Mouse (Mus musculus) CH12.LX (cell line): Measurements from ENCODE around the gene Olfr263. TPM values are rescaled to one million over a fixed set of nuclear protein-coding genes. Genes with fewer than 3 reads are reported as not detected.

Experiments
- DNase-seq: peaks from one replicate; pipeline ENCODE4 v3.0.0-alpha.2; 2013; ENCODE audit errors: extremely low read depth
- H3K27ac ChIP-seq: 2 replicates; pipeline ENCODE4 v1.5.1; 2012; ENCODE audit warnings: low read depth, mild to moderate bottlenecking, control low read depth, moderate library complexity; ENCODE audit not compliant: insufficient read depth
- H3K27me3 ChIP-seq: replicated peaks from 2 replicates; pipeline ENCODE3; 2012; ENCODE audit warnings: inconsistent platforms
- H3K36me3 ChIP-seq, 2 experiments: replicated peaks in 1 of 2; 2 replicates each; pipeline versions ENCODE3 to v1.6.1; 2012; ENCODE audit warnings: inconsistent platforms in 1 of 2, low read length in 1 of 2, mild to moderate bottlenecking in 1 of 2, mixed read lengths in 1 of 2, moderate library complexity in 1 of 2; ENCODE audit not compliant: control insufficient read depth in 1 of 2, insufficient read depth in 1 of 2
- H3K4me1 ChIP-seq, 2 experiments: 2 replicates each; pipeline ENCODE4 v1.6.1; 2012; ENCODE audit warnings: inconsistent platforms in 1 of 2, moderate library complexity in 1 of 2; ENCODE audit not compliant: insufficient read depth in 2 of 2, control insufficient read depth in 1 of 2
- H3K4me2 ChIP-seq: 2 replicates; pipeline ENCODE4 v1.6.1; 2012; ENCODE audit warnings: low read depth, mild to moderate bottlenecking, control low read depth; ENCODE audit not compliant: poor library complexity, insufficient read depth, severe bottlenecking
- H3K4me3 ChIP-seq, 3 experiments: fragments of 150-350 bp in 1 of 3; sonication (generic) in 1 of 3; replicated peaks in 1 of 3; 2 replicates each; pipeline versions ENCODE3 to v1.5.1; 2011 to 2012; ENCODE audit warnings: low read depth in 2 of 3, low read length in 2 of 3, mild to moderate bottlenecking in 2 of 3, moderate library complexity in 2 of 3, control low read depth in 1 of 3, improper control_type of control experiment in 1 of 3, inconsistent platforms in 1 of 3, mixed read lengths in 1 of 3; ENCODE audit not compliant: poor library complexity in 1 of 3
- H3K79me2 ChIP-seq: replicated peaks from 2 replicates; pipeline ENCODE4 v1.6.1; 2012; ENCODE audit warnings: mild to moderate bottlenecking, moderate library complexity; ENCODE audit not compliant: control insufficient read depth, poor library complexity, insufficient read depth, severe bottlenecking; ENCODE audit errors: extremely low read depth
- H3K9ac ChIP-seq: 2 replicates; pipeline ENCODE4 v1.6.1; 2012; ENCODE audit warnings: low read depth, mild to moderate bottlenecking, control low read depth, moderate library complexity; ENCODE audit not compliant: insufficient read depth
- H3K9me3 ChIP-seq: replicated peaks from 2 replicates; pipeline ENCODE3; 2012; ENCODE audit warnings: low read length, inconsistent platforms, mixed read lengths
- CHD1 ChIP-seq: IDR thresholded peaks from 2 replicates; pipeline ENCODE4 v1.6.1; 2012; ENCODE audit warnings: low read depth, low read length, improper control_type of control experiment, inconsistent platforms
- CHD2 ChIP-seq: IDR thresholded peaks from 2 replicates; pipeline ENCODE4 v1.6.1; 2011; ENCODE audit warnings: low read length, improper control_type of control experiment
- CTCF ChIP-seq, 2 experiments: IDR thresholded peaks in 1 of 2; conservative IDR thresholded peaks in 1 of 2; 2 replicates each; pipeline ENCODE4 v1.5.1; 2011 to 2012; ENCODE audit warnings: low read depth in 2 of 2, low read length in 2 of 2, improper control_type of control experiment in 1 of 2, inconsistent platforms in 1 of 2, mild to moderate bottlenecking in 1 of 2, moderate library complexity in 1 of 2
- E2F4 ChIP-seq: IDR thresholded peaks from 2 replicates; pipeline ENCODE4 v1.6.1; 2011; ENCODE audit warnings: low read depth, low read length, improper control_type of control experiment; ENCODE audit not compliant: insufficient replicate concordance
- GABPA ChIP-seq: IDR thresholded peaks from 2 replicates; pipeline ENCODE4 v1.6.1; 2012; ENCODE audit warnings: low read depth, low read length, improper control_type of control experiment, inconsistent platforms; ENCODE audit not compliant: insufficient replicate concordance
- HCFC1 ChIP-seq: IDR thresholded peaks from 2 replicates; pipeline ENCODE4 v1.6.1; 2012; ENCODE audit warnings: low read depth, mild to moderate bottlenecking, inconsistent platforms, low read length, improper control_type of control experiment
- IRF4 ChIP-seq: IDR thresholded peaks from 2 replicates; pipeline ENCODE4 v1.6.1; 2014; ENCODE audit warnings: low read depth, mild to moderate bottlenecking, inconsistent platforms, low read length, improper control_type of control experiment
- JUND ChIP-seq: conservative IDR thresholded peaks from 2 replicates; pipeline ENCODE4 v1.6.1; 2011; ENCODE audit warnings: low read depth, low read length, improper control_type of control experiment
- MAZ ChIP-seq: IDR thresholded peaks from 2 replicates; pipeline ENCODE4 v1.6.1; 2012; ENCODE audit warnings: low read depth, mild to moderate bottlenecking, inconsistent platforms, low read length, improper control_type of control experiment, moderate library complexity
- MEF2A ChIP-seq: IDR thresholded peaks from 2 replicates; pipeline ENCODE4 v1.6.1; 2014; ENCODE audit warnings: low read depth, mild to moderate bottlenecking, inconsistent platforms, low read length, improper control_type of control experiment, borderline replicate concordance
- PAX5 ChIP-seq: IDR thresholded peaks from 2 replicates; pipeline ENCODE4 v1.6.1; 2012; ENCODE audit warnings: low read length, inconsistent platforms, mixed read lengths
- POLR2AphosphoS2 ChIP-seq: IDR thresholded peaks from 2 replicates; pipeline ENCODE4 v1.6.1; 2011; ENCODE audit warnings: low read depth, low read length, improper control_type of control experiment
- RAD21 ChIP-seq: IDR thresholded peaks from 2 replicates; pipeline ENCODE4 v1.6.1; 2011; ENCODE audit warnings: low read depth, mild to moderate bottlenecking, low read length, improper control_type of control experiment, moderate library complexity
- SMC3 ChIP-seq: IDR thresholded peaks from 2 replicates; pipeline ENCODE4 v1.6.1; 2011; ENCODE audit warnings: low read depth, low read length, improper control_type of control experiment
- TBP ChIP-seq: conservative IDR thresholded peaks from 2 replicates; pipeline ENCODE4 v1.6.1; 2011; ENCODE audit warnings: low read depth, low read length, improper control_type of control experiment
- TCF12 ChIP-seq: IDR thresholded peaks from 2 replicates; pipeline ENCODE4 v1.6.1; 2014; ENCODE audit warnings: low read depth, mild to moderate bottlenecking, inconsistent platforms, low read length, improper control_type of control experiment
- USF2 ChIP-seq: conservative IDR thresholded peaks from 2 replicates; pipeline ENCODE4 v1.6.1; 2011; ENCODE audit warnings: low read depth, low read length, improper control_type of control experiment
- ZMIZ1 ChIP-seq: IDR thresholded peaks from 2 replicates; pipeline ENCODE4 v1.6.1; 2012; ENCODE audit warnings: low read depth, mild to moderate bottlenecking, inconsistent platforms, low read length, improper control_type of control experiment
- dilution Hi-C: fragments of 300-500 bp; cut with MboI; formaldehyde crosslinking; loops from 2 replicates; pipeline ENCODE4 v1.14.3; 2020; ENCODE audit warnings: low sequenced_read_pairs; ENCODE audit not compliant: extremely low pct_unique_long_range_greater_than_20kb, extremely low pct_ligation_motif_present
- in situ Hi-C: fragments of 300-500 bp; cut with MboI; formaldehyde crosslinking; loops from 3 replicates; pipeline ENCODE4 v1.14.3; 2019; ENCODE audit warnings: low sequenced_read_pairs, low pct_ligation_motif_present, low pct_unique_long_range_greater_than_20kb, mixed read lengths
- polyA plus RNA-seq: library from polyadenylated mRNA; unstranded; fragments of >175 nt; gene quantifications from 2 replicates; pipeline ENCODE4 v1.2.1, GENCODE M21; 2012; ENCODE audit warnings: low read depth; ENCODE audit not compliant: insufficient read length
- total RNA-seq, 2 experiments: library from RNA; depleted of rRNA; stranded (reverse); fragments of 300-350 nt in 1 of 2; fragments of >200 nt in 1 of 2; gene quantifications; 2 replicates each; pipeline ENCODE4 v1.2.3; 2012 to 2014

The Olfr263 gene
- total and polyA plus RNA-seq, 3 experiments: not detected

GRCm38 (mm10) chr13:21185521-21185920 lies 56.1 kb downstream of the Olfr263 start:
- no peaks in the 10 kb centered on the region for H3K9me3 ChIP-seq
- no peak overlapping the region for H3K4me3 ChIP-seq
- no peak overlapping the region for H3K4me2 ChIP-seq
- no peak overlapping the region for H3K27ac ChIP-seq
- H3K27me3 ChIP-seq: no peaks in the 10 kb centered on the region
- H3K36me3 ChIP-seq: peaks cover 67 to 89% of the 10 kb centered on the region in 2 experiments
- peaks cover 6 to 44% of the 10 kb centered on the region in 2 experiments for H3K4me1 ChIP-seq
- dilution Hi-C loops (no loop called here), in situ Hi-C loops (no loop called here)
- no peak overlapping the region for H3K9ac ChIP-seq
- DNase-seq: no peak
- TF ChIP-seq POLR2AphosphoS2 (no peak), TBP (no peak), JUND (no peak), SMC3 (no peak), PAX5 (no peak), GABPA (no peak), CTCF (conservative IDR thresholded peaks at IDR 0.05 in 1 of 2, IDR thresholded peaks at IDR 0.05 in 1 of 2; ENCODE audit: low read depth in 2 of 2, low read length in 2 of 2) (no peak), MAZ (no peak), ZMIZ1 (no peak), CHD2 (no peak), E2F4 (no peak), RAD21 (no peak), TCF12 (no peak), CHD1 (no peak), HCFC1 (no peak), MEF2A (no peak), IRF4 (no peak), USF2 (no peak)
- H3K79me2 ChIP-seq: peaks cover 51% of the 10 kb centered on the region

Other genes starting within 250 kb of the Olfr263 start
- not detected in 2 replicates for gene Olfr1370, start 54.7 kb upstream of the Olfr263 start, total RNA-seq (2012; rRNA removed)
- not detected in 2 replicates for gene Olfr1370, start 54.7 kb upstream of the Olfr263 start, total RNA-seq (2014; rRNA removed)
- not detected in 2 replicates for gene Olfr1370, start 54.7 kb upstream of the Olfr263 start, polyA plus RNA-seq
- not detected in 2 replicates for gene Olfr1369-ps1, start 18.2 kb upstream of the Olfr263 start, total RNA-seq (2012; rRNA removed)
- gene Olfr1369-ps1, start 18.2 kb upstream of the Olfr263 start, total RNA-seq (2014; rRNA removed): not detected in 2 replicates
- gene Olfr1369-ps1, start 18.2 kb upstream of the Olfr263 start, polyA plus RNA-seq: 0.13 and 0.18 TPM in 2 replicates
- gene Olfr1368, start 16.2 kb downstream of the Olfr263 start, total RNA-seq (2012; rRNA removed): not detected in 2 replicates
- not detected in 2 replicates for gene Olfr1368, start 16.2 kb downstream of the Olfr263 start, total RNA-seq (2014; rRNA removed)
- gene Olfr1368, start 16.2 kb downstream of the Olfr263 start, polyA plus RNA-seq: not detected in 2 replicates
- gene Trim27, start 49.8 kb downstream of the Olfr263 start, total RNA-seq (2012; rRNA removed): 146 and 176 TPM in 2 replicates
- 134 and 141 TPM in 2 replicates for gene Trim27, start 49.8 kb downstream of the Olfr263 start, total RNA-seq (2014; rRNA removed)
- 185 and 198 TPM in 2 replicates for gene Trim27, start 49.8 kb downstream of the Olfr263 start, polyA plus RNA-seq
- gene Gpx5, start 163.1 kb downstream of the Olfr263 start, total RNA-seq (2012; rRNA removed): not detected in 2 replicates
- gene Gpx5, start 163.1 kb downstream of the Olfr263 start, total RNA-seq (2014; rRNA removed): not detected in 2 replicates
- not detected in 2 replicates for gene Gpx5, start 163.1 kb downstream of the Olfr263 start, polyA plus RNA-seq
- 0.29 TPM in 1 of 2 replicates, not detected in the other for gene Gpx6, start 182.5 kb downstream of the Olfr263 start, total RNA-seq (2012; rRNA removed)
- gene Gpx6, start 182.5 kb downstream of the Olfr263 start, total RNA-seq (2014; rRNA removed): 1.3 and 1.4 TPM in 2 replicates
- 1.2 and 2.2 TPM in 2 replicates for gene Gpx6, start 182.5 kb downstream of the Olfr263 start, polyA plus RNA-seq
- gene Olfr1367, start 217.3 kb downstream of the Olfr263 start, total RNA-seq (2012; rRNA removed): not detected in 2 replicates
- gene Olfr1367, start 217.3 kb downstream of the Olfr263 start, total RNA-seq (2014; rRNA removed): not detected in 2 replicates
- gene Olfr1367, start 217.3 kb downstream of the Olfr263 start, polyA plus RNA-seq: not detected in 2 replicates
- gene Zscan12, start 233.2 kb downstream of the Olfr263 start, total RNA-seq (2012; rRNA removed): 9.9 and 10.2 TPM in 2 replicates
- gene Zscan12, start 233.2 kb downstream of the Olfr263 start, total RNA-seq (2014; rRNA removed): 14.7 and 15.1 TPM in 2 replicates
- 10.6 and 10.7 TPM in 2 replicates for gene Zscan12, start 233.2 kb downstream of the Olfr263 start, polyA plus RNA-seq